Mouse (Mus musculus): ENCODE results near the gene Dmgdh. TPM values are rescaled to one million over a fixed set of nuclear protein-coding genes. Genes with fewer than 3 reads are reported as not detected.

Dmgdh gene
- polyA plus RNA-seq, 1 experiment, result not detected

DNA sequence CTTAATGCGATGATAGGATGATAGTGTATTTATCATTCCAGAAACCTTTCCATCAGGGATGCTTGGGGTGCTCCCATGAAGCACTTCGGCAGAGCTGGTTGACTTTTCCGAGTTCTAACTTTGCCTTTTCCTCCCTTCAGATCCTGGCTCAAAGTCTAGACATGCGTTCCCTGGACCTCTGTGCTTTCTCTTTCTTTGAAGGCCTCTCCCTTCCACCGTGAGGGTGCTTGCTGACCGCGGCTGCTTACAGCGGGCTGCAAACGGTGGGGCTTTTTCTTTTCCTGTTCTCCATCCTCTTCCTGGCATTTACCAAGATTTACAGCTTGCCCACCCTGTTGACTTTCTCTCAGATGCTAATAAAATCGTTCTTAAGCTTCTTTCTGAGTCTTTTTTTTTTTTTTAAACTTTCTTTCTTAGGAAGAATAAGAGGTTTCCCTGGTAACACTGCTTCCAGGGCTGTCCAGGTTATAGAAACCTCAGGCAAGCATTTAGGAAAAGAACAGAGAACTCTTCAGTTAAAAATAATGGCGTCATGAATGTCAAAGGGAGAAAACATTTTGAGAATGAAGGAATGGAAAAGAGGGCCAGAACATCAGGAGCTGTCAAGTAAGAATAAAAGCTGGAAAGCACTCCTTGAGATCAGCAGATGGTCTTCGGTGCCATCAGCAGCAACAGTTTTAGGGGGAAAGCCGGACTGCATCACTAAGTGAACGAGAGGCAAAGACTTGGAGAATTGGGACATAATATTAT is 84.1 kb downstream of the Dmgdh start:
- TF ChIP-seq CTCF (IDR thresholded peaks at IDR 0.05; ENCODE audit: insufficient read depth, low read depth, low read length), result no peak
- TF ChIP-seq POLR2A (IDR thresholded peaks at IDR 0.05; ENCODE audit: insufficient read depth, low read depth, low read length), result no peak
- Histone ChIP-seq H3K4me1 (ENCODE audit: control insufficient read depth, insufficient read depth, low read length) (no peaks in the 10 kb centered on the region; the same call in 1 of the 2 replicates), H3K4me3 (ENCODE audit: insufficient read depth, low read depth, low read length) (no peak overlapping the region), H3K27ac (ENCODE audit: insufficient read depth, low read depth, low read length) (no peak overlapping the region)
- WGBS, result 45% methylated on average over 14 of the region's 14 CpGs

DNA sequence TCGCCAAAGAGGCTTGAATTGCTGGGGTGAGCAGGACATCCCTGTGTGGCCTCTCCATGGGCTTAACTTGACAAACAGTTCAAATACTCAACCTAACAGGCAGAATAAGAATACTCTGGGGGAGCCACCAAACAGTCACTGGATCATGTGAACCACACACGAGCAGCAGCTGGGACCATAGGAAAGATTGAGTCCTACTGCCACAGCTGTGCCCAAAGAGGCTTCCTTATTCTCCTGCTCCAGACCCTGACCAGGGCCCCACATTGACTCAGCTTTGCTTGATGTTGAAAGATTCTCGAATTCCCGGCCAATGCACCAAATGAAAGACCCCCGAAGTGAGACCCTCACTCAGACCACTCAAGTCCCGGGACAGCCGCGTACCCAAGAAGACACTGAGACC is 87.6 kb downstream of the Dmgdh start:
- 95% methylated on average over 8 of the region's 8 CpGs for WGBS
- no peaks in the 10 kb centered on the region; the same call in 1 of the 2 replicates for H3K4me1 ChIP-seq (ENCODE audit: control insufficient read depth, insufficient read depth, low read length)
- H3K4me3 ChIP-seq (ENCODE audit: insufficient read depth, low read depth, low read length), result no peak overlapping the region
- TF ChIP-seq CTCF (IDR thresholded peaks at IDR 0.05; ENCODE audit: insufficient read depth, low read depth, low read length) (no peak), POLR2A (IDR thresholded peaks at IDR 0.05; ENCODE audit: insufficient read depth, low read depth, low read length) (no peak)
- no peak overlapping the region for H3K27ac ChIP-seq (ENCODE audit: insufficient read depth, low read depth, low read length)

DNA sequence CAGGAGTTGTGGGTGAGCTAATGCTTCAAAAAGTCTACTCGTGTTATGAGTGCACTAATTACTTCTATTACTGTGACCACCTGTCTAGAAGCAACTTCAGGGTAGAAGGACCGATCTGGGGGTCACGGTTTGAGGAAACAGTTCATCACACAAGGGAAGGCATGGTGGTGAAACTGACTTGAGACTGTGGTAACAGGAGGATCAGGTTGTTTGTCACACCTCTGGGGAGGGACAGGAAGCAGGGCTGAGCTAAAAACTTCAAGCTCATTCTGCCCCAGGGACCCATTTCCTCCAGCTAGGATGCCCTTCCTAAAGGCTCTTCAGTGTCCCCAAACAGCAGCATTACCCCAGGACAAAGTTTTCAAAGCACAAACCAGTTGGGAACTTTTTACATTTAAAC is 88.6 kb downstream of the Dmgdh start:
- no peak for TF ChIP-seq POLR2A (IDR thresholded peaks at IDR 0.05; ENCODE audit: insufficient read depth, low read depth, low read length)
- no peak for TF ChIP-seq CTCF (IDR thresholded peaks at IDR 0.05; ENCODE audit: insufficient read depth, low read depth, low read length)
- Histone ChIP-seq H3K27ac (ENCODE audit: insufficient read depth, low read depth, low read length) (no peak overlapping the region), H3K4me3 (ENCODE audit: insufficient read depth, low read depth, low read length) (no peak overlapping the region), H3K4me1 (ENCODE audit: control insufficient read depth, insufficient read depth, low read length) (no peaks in the 10 kb centered on the region; the same call in 1 of the 2 replicates)
- WGBS, result 92% methylated on average over 3 of the region's 3 CpGs

DNA sequence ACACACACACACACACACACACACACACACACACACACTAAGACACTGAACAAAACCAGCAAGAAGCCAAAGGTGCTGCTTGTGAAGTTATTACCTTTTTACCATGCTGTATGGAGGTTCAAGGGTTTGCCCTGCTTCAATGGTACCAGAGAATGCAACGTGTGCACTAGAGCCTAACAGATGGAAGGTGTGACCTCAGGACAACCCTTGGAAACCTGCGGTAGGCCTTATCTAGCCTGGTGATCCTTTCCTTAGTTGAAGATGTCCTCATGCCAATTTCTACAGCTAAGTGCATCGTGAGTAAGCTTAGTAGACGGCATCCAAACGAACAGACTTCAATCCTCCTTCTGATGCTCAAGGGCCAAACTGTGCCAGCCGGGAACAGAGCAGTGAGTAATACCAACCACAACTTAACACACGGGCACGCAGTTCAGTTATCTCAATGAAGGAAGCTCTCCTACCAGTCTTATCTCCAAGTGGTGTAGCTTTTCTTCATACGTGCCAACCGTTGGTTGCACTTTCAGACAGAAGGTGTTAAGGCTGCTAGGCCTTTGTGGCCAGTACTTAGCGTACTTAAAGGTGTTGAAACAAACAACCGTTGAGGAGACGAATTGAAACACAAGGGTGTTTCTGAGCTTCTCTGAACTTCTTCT is 90.2 kb downstream of the Dmgdh start:
- Histone ChIP-seq H3K4me1 (ENCODE audit: control insufficient read depth, insufficient read depth, low read length) (no peaks in the 10 kb centered on the region), H3K4me3 (ENCODE audit: insufficient read depth, low read depth, low read length) (no peak overlapping the region), H3K27ac (ENCODE audit: insufficient read depth, low read depth, low read length) (no peak overlapping the region)
- 92% methylated on average over 13 of the region's 13 CpGs for WGBS
- TF ChIP-seq POLR2A (IDR thresholded peaks at IDR 0.05; ENCODE audit: insufficient read depth, low read depth, low read length) (no peak), CTCF (IDR thresholded peaks at IDR 0.05; ENCODE audit: insufficient read depth, low read depth, low read length) (no peak)

DNA sequence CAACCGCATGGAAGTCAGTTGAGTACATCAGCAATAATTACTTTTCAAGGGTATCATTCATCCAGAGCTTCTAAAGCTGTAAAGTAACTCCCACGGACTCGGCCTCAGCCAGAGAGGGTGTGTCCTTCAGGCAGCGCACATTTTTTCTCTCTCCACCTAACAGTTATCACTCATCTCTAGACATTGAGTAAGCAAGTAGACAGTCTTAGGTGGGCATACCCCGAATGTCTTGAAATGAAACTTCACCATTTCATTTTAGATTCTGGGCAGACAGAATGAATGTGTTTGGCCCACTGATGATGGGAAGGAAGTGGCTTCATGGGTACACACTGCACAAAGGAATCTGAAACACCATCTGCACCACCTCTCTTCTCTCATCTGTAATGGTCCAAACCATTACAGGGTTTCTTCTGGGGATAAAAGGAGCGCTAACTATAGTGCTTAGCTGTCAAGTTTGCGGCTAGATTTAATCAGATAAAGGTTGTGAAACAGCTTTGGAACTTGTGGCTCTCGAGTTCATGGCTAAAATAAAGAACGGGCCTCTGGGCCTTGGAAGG is 96.9 kb downstream of the Dmgdh start:
- peaks cover 3% of the 10 kb centered on the region; the same call in 1 of the 2 replicates for H3K4me1 ChIP-seq (ENCODE audit: control insufficient read depth, insufficient read depth, low read length)
- 22% methylated on average over 9 of the region's 9 CpGs for WGBS
- TF ChIP-seq POLR2A (IDR thresholded peaks at IDR 0.05; ENCODE audit: insufficient read depth, low read depth, low read length) (no peak), CTCF (IDR thresholded peaks at IDR 0.05; ENCODE audit: insufficient read depth, low read depth, low read length) (no peak)
- peak overlapping the region; percentile 99 for H3K27ac ChIP-seq (ENCODE audit: insufficient read depth, low read depth, low read length)
- H3K4me3 ChIP-seq (ENCODE audit: insufficient read depth, low read depth, low read length), result peak overlapping the region; percentile 94

DNA sequence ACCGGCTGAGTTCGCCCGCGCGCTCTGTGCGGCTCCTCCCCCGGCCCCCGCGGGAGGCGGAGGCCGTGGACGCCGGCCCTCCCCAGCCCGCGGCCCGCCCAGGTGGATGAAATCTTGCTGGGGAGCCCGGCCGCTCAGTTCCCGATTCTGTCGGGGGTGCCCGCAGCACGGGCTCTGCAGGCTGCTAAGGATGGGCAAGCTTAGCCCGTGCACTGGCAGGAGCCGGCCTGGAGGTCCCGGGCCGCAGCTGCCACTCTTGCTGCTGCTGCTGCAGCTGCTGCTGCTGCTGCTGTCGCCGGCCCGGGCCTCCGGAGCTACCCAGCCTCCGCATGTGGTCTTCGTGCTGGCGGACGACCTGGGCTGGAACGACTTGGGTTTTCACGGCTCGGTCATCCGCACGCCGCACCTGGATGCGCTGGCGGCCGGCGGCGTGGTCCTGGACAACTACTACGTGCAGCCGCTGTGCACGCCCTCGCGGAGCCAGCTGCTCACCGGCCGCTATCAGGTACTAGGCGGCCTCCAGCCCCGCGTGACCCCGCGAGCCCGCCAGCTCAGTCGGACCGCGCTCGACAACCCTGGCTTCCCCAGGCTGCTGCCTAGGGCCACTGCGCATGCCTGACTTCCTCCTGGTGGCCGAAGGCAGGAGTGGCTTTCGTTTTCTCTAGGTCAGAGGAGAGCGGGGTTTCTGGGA is 97.5 kb downstream of the Dmgdh start, which contains the start of gene Arsb:
Gene Arsb (plus strand): TSS at position 43 of the 691 bp plus-strand sequence.
- under 1% methylated on average over 66 of the region's 66 CpGs for WGBS

DNA sequence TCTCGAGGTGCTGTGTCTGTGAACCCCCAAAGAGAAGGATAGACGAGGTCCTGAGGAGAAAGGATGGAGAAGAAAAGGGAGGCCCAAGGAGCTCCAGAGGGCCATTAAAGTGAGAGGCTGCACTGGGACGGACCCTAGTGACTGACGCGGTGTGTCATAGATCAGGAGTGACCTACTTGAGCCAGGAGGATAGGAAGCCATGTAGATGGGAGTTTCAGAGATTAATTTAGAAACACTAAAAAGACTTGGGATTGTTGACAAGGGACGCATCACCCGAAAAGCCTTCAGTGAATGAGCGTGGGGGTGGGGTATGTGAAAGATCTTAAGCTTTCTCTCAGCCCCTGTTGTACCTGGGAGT is 98.0 kb downstream of the Dmgdh start:
- Histone ChIP-seq H3K27ac (ENCODE audit: insufficient read depth, low read depth, low read length) (peak overlapping the region; percentile 99), H3K4me3 (ENCODE audit: insufficient read depth, low read depth, low read length) (peak overlapping the region; percentile 94), H3K4me1 (ENCODE audit: control insufficient read depth, insufficient read depth, low read length) (peaks cover 3% of the 10 kb centered on the region; the same call in 1 of the 2 replicates)
- WGBS, result 12% methylated on average over 8 of the region's 8 CpGs
- TF ChIP-seq CTCF (IDR thresholded peaks at IDR 0.05; ENCODE audit: insufficient read depth, low read depth, low read length) (no peak), POLR2A (IDR thresholded peaks at IDR 0.05; ENCODE audit: insufficient read depth, low read depth, low read length) (no peak)

More for the DNA sequence above, 97.5 kb downstream of the Dmgdh start, which contains the start of gene Arsb:
- peak within 1 kb of the TSS; percentile 99 for H3K27ac ChIP-seq (ENCODE audit: insufficient read depth, low read depth, low read length)
- peaks cover 3% of the 10 kb centered on the region; the same call in 1 of the 2 replicates for H3K4me1 ChIP-seq (ENCODE audit: control insufficient read depth, insufficient read depth, low read length)
- TF ChIP-seq CTCF (IDR thresholded peaks at IDR 0.05; ENCODE audit: insufficient read depth, low read depth, low read length) (peak; percentile 66; the same call in 1 of the 2 replicates), POLR2A (IDR thresholded peaks at IDR 0.05; ENCODE audit: insufficient read depth, low read depth, low read length) (peak; percentile 86)
- H3K4me3 ChIP-seq (ENCODE audit: insufficient read depth, low read depth, low read length), result peak within 1 kb of the TSS; percentile 94

DNA sequence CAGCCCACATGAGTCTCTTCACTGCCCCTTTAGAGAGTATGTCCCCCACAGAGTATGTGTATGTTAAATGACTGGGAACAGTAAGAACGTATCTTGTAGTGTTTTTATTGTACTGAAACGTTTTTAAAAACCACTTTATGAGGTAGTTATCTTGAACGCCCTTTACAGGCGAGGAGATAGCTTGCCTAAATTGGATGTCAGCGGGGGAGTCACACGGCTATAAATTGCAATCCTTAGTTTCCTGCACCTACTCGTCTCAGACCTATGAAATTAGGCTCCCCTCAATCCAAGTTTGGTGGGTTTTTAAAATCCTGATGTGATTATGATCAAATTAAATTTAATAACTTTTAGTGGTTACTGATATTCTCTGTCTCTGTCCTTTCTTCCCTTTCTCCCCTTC is 98.6 kb downstream of the Dmgdh start:
- 34% methylated on average over 7 of the region's 7 CpGs for WGBS
- 0 out of 2 replicates have a peak overlapping the region, but pooled peaks have one; percentile 94 for H3K4me3 ChIP-seq (ENCODE audit: insufficient read depth, low read depth, low read length)
- TF ChIP-seq CTCF (IDR thresholded peaks at IDR 0.05; ENCODE audit: insufficient read depth, low read depth, low read length) (no peak), POLR2A (IDR thresholded peaks at IDR 0.05; ENCODE audit: insufficient read depth, low read depth, low read length) (no peak)
- peak overlapping the region; percentile 99 for H3K27ac ChIP-seq (ENCODE audit: insufficient read depth, low read depth, low read length)
- peaks cover 3% of the 10 kb centered on the region; the same call in 1 of the 2 replicates for H3K4me1 ChIP-seq (ENCODE audit: control insufficient read depth, insufficient read depth, low read length)

All from olfactory bulb, adult 2 months (tissue).